Mouse (Mus musculus) neutrophil, adult 5-6 weeks (primary cell): ENCODE measurements around the gene Mettl27. TPM values are rescaled to one million over a fixed set of nuclear protein-coding genes. Genes with fewer than 3 reads are reported as not detected.
A peak's percentile ranks its signal among the peaks of the same experiment; 100 is the strongest.

ENCODE experiments used
- ATAC-seq: fragments of 151-379, 151-347 bp; 2 replicates; pipeline ENCODE4 v1.8.0; 2017; ENCODE audit warnings: mild to moderate bottlenecking, moderate TSS enrichment; ENCODE audit not compliant: insufficient number of reproducible peaks, poor library complexity, low FRiP score, severe bottlenecking; ENCODE audit errors: extremely low read depth
- total RNA-seq: library from RNA; stranded (forward); fragments of 200-1000 nt; gene quantifications from 2 replicates; pipeline ENCODE4 v1.2.3, GENCODE M21; 2017

Mettl27 gene
- 0.86 and 2.2 TPM in 2 replicates for total RNA-seq

- peak; percentile 81 for ATAC-seq
Measured at GRCm38 (mm10) chr5:134932179-134932902, at the start of gene Mettl27. Mettl27 (plus strand) TSS chr5:134932368.

GRCm38 (mm10) chr5:134883077-134883476, 49.1 kb upstream of the Mettl27 start:
- no peak for ATAC-seq

GRCm38 (mm10) chr5:134887447-134888335, 44.5 kb upstream of the Mettl27 start:
- no peak for ATAC-seq

- ATAC-seq, result no peak
Measured at GRCm38 (mm10) chr5:134888505-134888904, 43.7 kb upstream of the Mettl27 start.

- no peak for ATAC-seq
Measured at GRCm38 (mm10) chr5:134890601-134891054, 41.5 kb upstream of the Mettl27 start.

GRCm38 (mm10) chr5:134891552-134891951, 40.6 kb upstream of the Mettl27 start:
- ATAC-seq, result no peak

- no peak for ATAC-seq
Measured at GRCm38 (mm10) chr5:134892717-134893116, 39.5 kb upstream of the Mettl27 start.

GRCm38 (mm10) chr5:134895291-134895690, 36.9 kb upstream of the Mettl27 start:
- no peak for ATAC-seq

- ATAC-seq, result no peak
Measured at GRCm38 (mm10) chr5:134896965-134897364, 35.2 kb upstream of the Mettl27 start.

GRCm38 (mm10) chr5:134897596-134897995, 34.6 kb upstream of the Mettl27 start:
- ATAC-seq, result no peak

GRCm38 (mm10) chr5:134901012-134901643, 31.0 kb upstream of the Mettl27 start:
- ATAC-seq, result no peak

GRCm38 (mm10) chr5:134901644-134902027, 30.5 kb upstream of the Mettl27 start:
- no peak for ATAC-seq

GRCm38 (mm10) chr5:134906633-134907032, 25.5 kb upstream of the Mettl27 start, which contains the start of gene Tmem270:
Tmem270 (minus strand) TSS chr5:134906733.
- no peak for ATAC-seq

- peak; percentile 46; the same call in 1 of the 2 replicates for ATAC-seq
Measured at GRCm38 (mm10) chr5:134907135-134907534, 25.0 kb upstream of the Mettl27 start.

- ATAC-seq, result no peak
Measured at GRCm38 (mm10) chr5:134911901-134912300, 20.3 kb upstream of the Mettl27 start.

GRCm38 (mm10) chr5:134913352-134913751, 18.8 kb upstream of the Mettl27 start:
- no peak for ATAC-seq

GRCm38 (mm10) chr5:134913753-134914152, 18.4 kb upstream of the Mettl27 start:
- ATAC-seq, result no peak

GRCm38 (mm10) chr5:134914510-134914909, 17.7 kb upstream of the Mettl27 start:
- no peak for ATAC-seq

GRCm38 (mm10) chr5:134915311-134915710, 16.9 kb upstream of the Mettl27 start, which contains the start of gene Cldn13:
Cldn13 (minus strand) TSS chr5:134915526.
- ATAC-seq, result no peak
